Mouse (Mus musculus): ENCODE measurements around the gene Ppp1r1c.

- TF ChIP-seq POLR2A (IDR thresholded peaks at IDR 0.05; ENCODE audit: borderline replicate concordance, extremely low read depth, insufficient read depth, insufficient read length, poor library complexity, severe bottlenecking) (no peak), CTCF (IDR thresholded peaks at IDR 0.05; ENCODE audit: borderline replicate concordance, extremely low read depth, insufficient read depth, insufficient read length) (no peak)
Measured at GRCm38 (mm10) chr2:79780772-79781171, 73.2 kb downstream of the Ppp1r1c start.
